Mouse (Mus musculus) midbrain, embryonic 14.5 days (tissue): ENCODE results near the gene Gm28551. TPM values are rescaled to one million over a fixed set of nuclear protein-coding genes. Genes with fewer than 3 reads are reported as not detected.
"Not testable (repeated sequence)": the region's sequence is repeated elsewhere in the genome, so short reads cannot be mapped to it uniquely, and the experiment has no call there.

ENCODE experiments used
- ATAC-seq: fragments of 200-750 bp; cut with Nextera tagmentation; 2 replicates; pipeline ENCODE4 v1.8.0; 2017; ENCODE audit warnings: moderate number of reproducible peaks, moderate library complexity; ENCODE audit not compliant: low FRiP score, low TSS enrichment
- DNase-seq: peaks from one replicate; pipeline ENCODE4 v3.0.0-alpha.2; 2015
- H3K27ac ChIP-seq: fragments of 300-500 bp; sonication (generic); replicated peaks from 2 replicates; pipeline ENCODE4 v1.5.1; 2014; ENCODE audit warnings: mild to moderate bottlenecking, low read depth, low read length, moderate library complexity
- H3K27me3 ChIP-seq: fragments of 300-500 bp; sonication (generic); 2 replicates; pipeline ENCODE4 v1.6.1; 2014; ENCODE audit warnings: low read length, control low read depth, mixed read lengths; ENCODE audit not compliant: control insufficient read depth, insufficient read depth
- H3K36me3 ChIP-seq: fragments of 300-500 bp; sonication (generic); 2 replicates; pipeline ENCODE4 v1.6.1; 2014; ENCODE audit warnings: low read length, control low read depth; ENCODE audit not compliant: control insufficient read depth, insufficient read depth
- H3K4me1 ChIP-seq: fragments of 300-500 bp; sonication (generic); 2 replicates; pipeline ENCODE4 v1.6.1; 2014; ENCODE audit warnings: mild to moderate bottlenecking, antibody characterized with exemption, low read length, control low read depth; ENCODE audit not compliant: control insufficient read depth, insufficient read depth
- H3K4me2 ChIP-seq: fragments of 300-500 bp; sonication (generic); 2 replicates; pipeline ENCODE4 v1.6.1; 2014; ENCODE audit warnings: mild to moderate bottlenecking, low read length, moderate library complexity
- H3K4me3 ChIP-seq: fragments of 300-500 bp; sonication (generic); replicated peaks from 2 replicates; pipeline ENCODE4 v1.5.1; 2014; ENCODE audit warnings: low read depth, low read length
- H3K9ac ChIP-seq: fragments of 300-500 bp; sonication (generic); replicated peaks from 2 replicates; pipeline ENCODE4 v1.6.1; 2014; ENCODE audit warnings: mild to moderate bottlenecking, low read length, moderate library complexity
- H3K9me3 ChIP-seq: fragments of 300-500 bp; sonication (generic); 2 replicates; pipeline ENCODE4 v1.6.1; 2016; ENCODE audit warnings: low read length, control low read depth, mixed read lengths; ENCODE audit not compliant: control insufficient read depth
- WGBS: fragments of 180-500 bp; shearing (Covaris S2); extraction: QIAGEN DNeasy Blood & Tissue Kit; methylation state at CpG from one replicate; pipeline ENCODE4 v1.1.7; 2014; 5-methylcytosine and 5-hydroxymethylcytosine counted together
- polyA plus RNA-seq: library from polyadenylated mRNA; unstranded; fragments of >200 nt; fragmentation: Nextera tagmentation; extraction: Ambion mirVana; gene quantifications from 2 replicates; pipeline ENCODE4 v1.2.1, GENCODE M21; 2014

Gm28551 gene
- polyA plus RNA-seq, 1 experiment from 2014 or later = 2.5 TPM

DNA sequence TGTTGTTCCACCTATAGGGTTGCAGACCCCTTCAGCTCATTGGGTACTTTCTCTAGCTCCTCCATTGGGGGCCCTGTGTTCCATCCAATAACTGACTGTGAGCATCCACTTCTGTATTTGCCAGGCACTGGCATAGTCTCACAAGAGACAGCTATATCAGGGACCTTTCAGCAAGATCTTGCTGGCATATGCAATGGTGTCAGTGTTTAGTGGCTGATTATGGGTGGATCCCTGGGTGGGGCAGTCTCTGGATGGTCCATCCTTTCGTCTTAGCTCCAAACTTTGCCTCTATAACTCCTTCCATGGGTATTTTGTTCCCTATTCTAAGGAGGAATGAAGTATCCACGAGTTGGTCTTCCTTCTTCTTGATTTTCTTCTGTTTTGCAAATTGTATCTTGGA, 15.1 kb downstream of the Gm28551 start:
- not testable (repeated sequence) for H3K9me3 ChIP-seq, H3K27me3 ChIP-seq, H3K9ac ChIP-seq, H3K4me1 ChIP-seq, H3K27ac ChIP-seq, H3K4me2 ChIP-seq, H3K4me3 ChIP-seq, ATAC-seq, DNase-seq
- H3K36me3 ChIP-seq = peaks cover 16% of the 10 kb centered on the region
- 73% methylated on average over 2 of the region's 2 CpGs for WGBS

DNA sequence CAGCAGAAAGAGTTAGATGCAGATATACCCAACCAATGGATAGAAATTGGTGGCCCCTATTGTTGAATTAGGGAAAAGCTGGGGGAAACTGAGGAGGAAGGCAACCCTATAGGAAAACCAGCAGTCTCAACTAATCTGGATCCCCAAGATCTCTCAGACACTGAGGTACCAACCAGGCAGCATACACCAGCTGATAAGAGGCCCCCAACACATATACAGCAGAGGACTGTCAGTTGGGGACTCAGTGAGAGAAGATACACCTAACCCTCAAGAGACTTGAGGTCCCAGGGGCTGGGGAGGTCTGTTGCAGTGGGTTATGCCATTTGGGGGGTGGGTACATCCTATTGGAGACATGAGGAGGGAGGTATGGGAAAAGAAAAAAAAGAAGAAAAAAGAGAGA, 17.0 kb downstream of the Gm28551 start:
- Histone ChIP-seq H3K4me2 (no peak overlapping the region), H3K4me3 (no peak overlapping the region), H3K4me1 (no peaks in the 10 kb centered on the region), H3K27ac (no peak overlapping the region), H3K9me3 (no peaks in the 10 kb centered on the region), H3K27me3 (no peaks in the 10 kb centered on the region), H3K36me3 (peaks cover 1% of the 10 kb centered on the region; the same call in 1 of the 2 replicates), H3K9ac (no peak overlapping the region)
- ATAC-seq = no peak
- no peak for DNase-seq

DNA sequence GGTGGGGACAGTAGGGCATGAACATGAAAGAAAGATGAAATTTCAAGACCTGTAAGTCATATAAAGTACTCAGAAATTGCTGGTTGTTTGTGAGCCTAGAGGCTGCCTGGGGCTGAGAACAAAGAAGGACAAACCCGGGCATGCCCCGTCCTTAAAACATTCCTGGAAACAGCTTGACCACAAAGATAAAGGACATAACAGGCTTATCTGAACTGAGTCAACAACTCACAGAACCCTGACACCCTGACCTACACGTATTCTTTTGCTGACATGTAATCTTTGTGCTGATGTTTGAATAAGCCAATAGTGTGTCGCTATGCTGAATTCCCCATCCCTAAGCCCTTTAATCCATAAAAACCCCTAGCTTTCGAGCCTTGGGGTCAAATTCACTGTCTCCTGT, 18.9 kb downstream of the Gm28551 start:
- not testable (repeated sequence) for H3K4me1 ChIP-seq, H3K9ac ChIP-seq, ATAC-seq, H3K27ac ChIP-seq, H3K27me3 ChIP-seq, DNase-seq, H3K4me3 ChIP-seq, H3K36me3 ChIP-seq, H3K9me3 ChIP-seq, H3K4me2 ChIP-seq
- 57% methylated on average over 5 of the region's 5 CpGs for WGBS

DNA sequence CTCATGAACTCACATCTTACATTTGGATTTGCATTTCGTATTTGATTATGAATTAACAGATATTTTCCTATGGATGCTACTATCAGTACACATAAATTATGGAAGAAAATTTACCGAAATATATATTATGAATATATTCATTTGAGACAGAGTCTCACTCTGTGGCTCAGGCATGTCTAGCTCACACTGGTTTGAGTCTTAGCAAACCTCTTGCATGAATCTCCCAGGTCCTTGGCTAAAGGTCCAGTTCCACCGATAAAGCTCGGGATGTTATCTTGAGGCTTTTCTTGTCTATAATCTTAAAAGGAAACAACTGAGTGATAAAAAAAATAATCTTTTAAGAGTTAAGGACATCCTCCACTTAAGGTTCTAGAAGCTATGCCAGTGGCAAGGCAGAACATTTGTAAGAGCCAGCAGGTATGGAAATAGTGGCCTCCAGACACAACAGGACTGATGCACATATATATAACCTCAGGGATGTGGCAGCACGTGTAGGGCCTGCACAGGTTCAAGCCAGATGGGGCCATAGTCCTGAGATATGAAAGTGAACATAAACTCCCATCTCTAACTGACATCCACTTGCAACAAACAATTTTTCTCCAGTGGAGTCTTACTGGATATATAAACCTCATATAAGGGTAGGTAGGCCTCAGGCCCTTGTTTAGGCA, 27.5 kb downstream of the Gm28551 start:
- no peak overlapping the region for H3K4me2 ChIP-seq
- no peaks in the 10 kb centered on the region for H3K27me3 ChIP-seq
- DNase-seq (no peak), ATAC-seq (no peak)
- H3K36me3 ChIP-seq = peaks cover 20% of the 10 kb centered on the region
- no peak overlapping the region for H3K4me3 ChIP-seq
- H3K9me3 ChIP-seq = no peaks in the 10 kb centered on the region
- H3K27ac ChIP-seq = no peak overlapping the region
- H3K4me1 ChIP-seq = no peaks in the 10 kb centered on the region
- no peak overlapping the region for H3K9ac ChIP-seq
- WGBS = 95% methylated on average over 5 of the region's 5 CpGs

DNA sequence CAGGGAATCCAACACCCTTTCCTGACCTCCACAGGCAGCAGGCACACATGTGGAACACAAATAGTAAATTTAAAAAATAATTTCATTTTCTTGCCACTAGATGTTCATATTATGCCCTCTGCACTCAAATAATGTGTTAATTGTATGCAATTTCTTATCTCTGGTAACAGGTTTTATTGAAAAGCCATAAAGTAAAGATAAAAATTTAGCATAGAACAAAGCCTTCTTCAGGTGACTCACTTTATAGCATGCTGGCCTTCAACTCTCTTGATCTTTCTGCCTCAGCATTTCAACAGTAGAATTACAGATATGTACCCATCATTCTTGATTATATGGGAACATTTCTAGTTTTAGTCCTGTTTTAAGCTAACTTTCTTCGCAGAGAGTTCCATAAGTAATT, 28.2 kb downstream of the Gm28551 start:
- Histone ChIP-seq H3K27me3 (no peaks in the 10 kb centered on the region), H3K4me2 (no peak overlapping the region), H3K27ac (no peak overlapping the region), H3K4me1 (no peaks in the 10 kb centered on the region), H3K36me3 (peaks cover 23% of the 10 kb centered on the region), H3K9me3 (no peaks in the 10 kb centered on the region), H3K9ac (no peak overlapping the region), H3K4me3 (no peak overlapping the region)
- DNase-seq = no peak
- WGBS = 93% methylated on average over 1 of the region's 1 CpGs
- no peak for ATAC-seq

DNA sequence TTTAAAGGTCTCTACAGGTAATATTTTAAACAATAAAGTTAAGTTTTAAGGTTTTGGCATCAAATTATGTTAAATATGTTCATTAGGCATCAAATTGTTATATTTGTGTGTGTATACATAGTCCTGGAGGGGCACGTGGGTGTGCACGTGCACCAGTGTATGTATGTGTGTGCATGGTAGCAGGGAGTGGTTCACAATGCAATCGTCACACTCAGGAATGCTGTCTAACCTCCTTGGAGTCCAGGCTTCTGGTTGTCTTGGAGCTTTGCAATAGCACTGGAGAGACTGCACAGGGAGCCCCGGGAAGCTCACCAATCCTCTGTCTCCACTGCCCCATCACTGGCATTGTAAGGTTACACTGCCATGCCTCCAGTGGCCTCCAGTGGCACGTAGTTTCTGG, 29.2 kb downstream of the Gm28551 start:
- Histone ChIP-seq H3K36me3 (peaks cover 27% of the 10 kb centered on the region), H3K9ac (no peak overlapping the region), H3K9me3 (no peaks in the 10 kb centered on the region), H3K27me3 (no peaks in the 10 kb centered on the region), H3K27ac (no peak overlapping the region), H3K4me3 (no peak overlapping the region), H3K4me2 (no peak overlapping the region), H3K4me1 (no peaks in the 10 kb centered on the region)
- DNase-seq = no peak
- ATAC-seq = no peak
- 96% methylated on average over 5 of the region's 5 CpGs for WGBS

DNA sequence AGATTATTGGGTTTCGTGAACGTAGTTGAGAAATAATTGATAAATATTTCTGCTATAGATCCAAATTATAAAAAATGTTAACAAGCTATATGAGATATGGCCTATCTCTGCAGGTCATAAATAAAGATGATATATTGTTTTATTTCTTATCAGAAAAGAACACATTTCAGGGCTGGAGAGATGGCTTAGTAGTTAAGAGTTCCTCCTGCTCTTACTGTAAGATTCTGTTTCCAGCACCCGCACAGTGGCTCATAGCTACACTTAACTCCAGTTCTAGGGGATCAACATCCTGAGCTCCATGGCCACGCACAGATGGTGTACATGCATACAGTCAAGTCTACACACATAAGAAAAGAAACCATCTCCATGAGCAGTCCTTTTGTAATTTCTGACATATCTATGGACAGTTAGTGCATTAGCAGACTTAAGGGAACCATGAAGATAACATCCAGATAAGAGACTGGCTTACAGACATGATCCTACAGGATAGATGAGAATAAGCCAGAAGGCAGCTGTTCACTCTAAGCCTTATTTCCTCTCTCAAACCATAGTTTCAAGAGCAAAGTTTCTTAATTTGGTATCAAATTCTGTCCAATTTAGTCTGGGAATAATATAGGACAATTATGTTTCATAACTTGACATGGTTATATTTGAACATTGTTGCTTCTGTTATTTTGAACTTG, 30.7 kb downstream of the Gm28551 start:
- 96% methylated on average over 4 of the region's 4 CpGs for WGBS
- no peak overlapping the region for H3K9ac ChIP-seq
- no peak overlapping the region for H3K4me2 ChIP-seq
- H3K36me3 ChIP-seq = peaks cover 33% of the 10 kb centered on the region
- H3K9me3 ChIP-seq = no peaks in the 10 kb centered on the region
- ATAC-seq (no peak), DNase-seq (no peak)
- no peaks in the 10 kb centered on the region for H3K27me3 ChIP-seq
- no peak overlapping the region for H3K27ac ChIP-seq
- H3K4me1 ChIP-seq = no peaks in the 10 kb centered on the region
- H3K4me3 ChIP-seq = no peak overlapping the region

DNA sequence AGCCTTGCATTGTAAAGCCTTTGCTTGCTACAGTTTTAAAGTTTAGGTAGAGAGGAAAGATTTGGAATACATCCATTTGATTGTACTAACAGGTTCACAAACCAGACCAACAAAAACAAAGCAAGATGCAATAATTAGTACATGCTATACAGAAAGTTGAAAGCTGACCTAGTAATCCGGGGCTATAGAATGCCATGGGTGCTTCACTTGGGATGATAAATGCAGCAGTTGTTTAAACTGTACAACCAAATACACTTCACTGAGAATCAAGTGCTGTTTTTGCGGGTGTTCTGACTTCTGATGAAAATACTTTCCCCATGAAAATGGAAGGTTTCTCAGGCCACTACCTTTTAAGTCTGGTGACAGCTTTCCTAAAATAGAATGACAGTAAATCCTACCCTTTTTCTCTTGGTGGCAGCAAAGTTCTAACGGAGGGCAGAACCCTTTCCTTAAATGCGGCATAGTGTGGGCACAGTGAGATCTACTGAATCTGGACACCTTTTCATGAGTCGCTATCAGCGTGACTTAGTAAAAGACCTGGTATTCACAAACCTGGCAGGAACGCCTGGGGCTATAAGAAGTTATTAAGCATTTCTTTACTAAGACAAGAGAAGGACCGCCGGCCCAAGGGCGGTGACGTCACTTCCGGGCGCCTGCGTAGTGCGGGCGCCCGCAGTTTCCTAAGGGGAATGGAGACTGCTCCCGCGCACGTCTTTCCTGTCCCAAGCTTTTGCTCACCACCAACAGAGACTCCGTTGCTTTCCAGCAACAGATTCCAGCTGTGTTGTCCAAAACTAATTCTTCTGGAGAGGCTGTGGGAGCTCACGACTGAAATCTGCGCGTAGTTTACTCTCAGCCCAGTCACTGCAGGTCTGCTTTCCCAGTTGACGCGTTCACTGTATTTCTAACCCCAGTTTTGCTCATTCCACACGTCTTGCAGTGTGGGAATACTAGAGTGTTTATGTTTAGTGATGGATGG, 39.2 kb downstream of the Gm28551 start, which contains the start of gene Osgepl1:
Gene Osgepl1 (plus strand): TSS at position 636 of the 979 bp plus-strand sequence.
- Histone ChIP-seq H3K36me3 (peaks cover 20% of the 10 kb centered on the region), H3K27ac (peak within 1 kb of the TSS; percentile 85), H3K9ac (peak within 1 kb of the TSS; percentile 72), H3K4me3 (peak within 1 kb of the TSS; percentile 69), H3K4me1 (0 out of 2 replicates have a peak, but pooled peaks cover 3% of the 10 kb centered on the region), H3K27me3 (no peaks in the 10 kb centered on the region), H3K4me2 (peak within 1 kb of the TSS; percentile 62), H3K9me3 (no peaks in the 10 kb centered on the region)
- peak; percentile 96 for DNase-seq
- 3% methylated on average over 27 of the region's 27 CpGs for WGBS
- ATAC-seq = peak; percentile 98
